8 mouse cellular contexts compared by ENCODE assay signal in genomic region chr17:8367514-8368480, GRCm38 (mm10). TPM values are rescaled to one million over a fixed set of nuclear protein-coding genes. Genes with fewer than 3 reads are reported as not detected.
DNase-seq lines count a peak whose midpoint lies in the region; ATAC-seq and TF ChIP-seq lines count a peak whose summit lies in the region.

No protein-coding gene starts in this region.

- no peak for TF ChIP-seq CTCF in lung, embryonic 14.5 days (IDR thresholded peaks at IDR 0.05; ENCODE audit: low read depth)
- no peak for TF ChIP-seq CTCF in liver, postnatal 0 days (IDR thresholded peaks at IDR 0.05; ENCODE audit: low read depth)

- no peaks in the 10 kb centered on the region for H3K9me3 ChIP-seq in lung, embryonic 14.5 days (ENCODE audit: low read depth, low read length)
- H3K9me3 ChIP-seq in limb, embryonic 15.5 days, result no peaks in the 10 kb centered on the region
- H3K9me3 ChIP-seq in liver, postnatal 0 days (ENCODE audit: low read length), result no peaks in the 10 kb centered on the region

- H3K27me3 ChIP-seq in lung, embryonic 14.5 days (ENCODE audit: insufficient read depth, low read length), result no peaks in the 10 kb centered on the region
- H3K27me3 ChIP-seq in limb, embryonic 15.5 days, result no peaks in the 10 kb centered on the region
- H3K27me3 ChIP-seq in liver, postnatal 0 days (ENCODE audit: insufficient read depth, low read length), result peaks cover 2% of the 10 kb centered on the region; the same call in 1 of the 2 replicates

- intact Hi-C loops in gastrocnemius, postnatal 36 days (cut with DNase I), result no loop called here

- no peaks in the 10 kb centered on the region for H3K36me3 ChIP-seq in lung, embryonic 14.5 days (ENCODE audit: insufficient read depth)
- H3K36me3 ChIP-seq in limb, embryonic 15.5 days, result no peaks in the 10 kb centered on the region
- H3K36me3 ChIP-seq in liver, postnatal 0 days (replicated peaks; ENCODE audit: insufficient read depth, low read length), result no peaks in the 10 kb centered on the region

- no peak for TF ChIP-seq EP300 in liver, postnatal 0 days (IDR thresholded peaks at IDR 0.05; ENCODE audit: low read depth)

- ATAC-seq in lung, embryonic 14.5 days (ENCODE audit: insufficient read depth), result no peak
- ATAC-seq in limb, embryonic 15.5 days (ENCODE audit: insufficient number of reproducible peaks, low FRiP score, low TSS enrichment, low read depth), result peak; percentile 13; the same call in 1 of the 2 replicates
- no peak for ATAC-seq in liver, postnatal 0 days

- H3K4me3 ChIP-seq in lung, embryonic 14.5 days (ENCODE audit: low read depth, low read length), result no peak overlapping the region
- H3K4me3 ChIP-seq in limb, embryonic 15.5 days, result no peak overlapping the region
- no peak overlapping the region for H3K4me3 ChIP-seq in liver, postnatal 0 days (ENCODE audit: low read depth, low read length)

- H3K4me1 ChIP-seq in lung, embryonic 14.5 days (ENCODE audit: insufficient read depth), result peaks cover 10% of the 10 kb centered on the region
- H3K4me1 ChIP-seq in limb, embryonic 15.5 days, result peaks cover 28% of the 10 kb centered on the region
- H3K4me1 ChIP-seq in liver, postnatal 0 days (ENCODE audit: insufficient read depth), result peaks cover 6% of the 10 kb centered on the region

- DNase-seq in lung, embryonic 14.5 days, result peak; percentile 17
- DNase-seq in lung, postnatal 14 days, result no peak
- DNase-seq in frontal cortex, postnatal 25 days (ENCODE audit: low spot score in 2 of 2), result peak; percentile 29 to 31
- no peak for DNase-seq in testis, postnatal 10 days (ENCODE audit: low spot score)
- DNase-seq in gastrocnemius, postnatal 36 days, result no peak
- DNase-seq in liver, postnatal 0 days, result no peak
- no peak for DNase-seq in lung, adult 18-20 months

- H3K9ac ChIP-seq in lung, embryonic 14.5 days, result no peak overlapping the region
- H3K9ac ChIP-seq in limb, embryonic 15.5 days, result no peak overlapping the region
- H3K9ac ChIP-seq in liver, postnatal 0 days (replicated peaks), result no peak overlapping the region

- H3K4me2 ChIP-seq in lung, embryonic 14.5 days, result no peak overlapping the region
- peak overlapping the region; percentile 31 for H3K4me2 ChIP-seq in limb, embryonic 15.5 days
- H3K4me2 ChIP-seq in liver, postnatal 0 days (ENCODE audit: low read depth, low read length), result no peak overlapping the region

- H3K27ac ChIP-seq in lung, embryonic 14.5 days (ENCODE audit: low read depth), result no peak overlapping the region
- 0 out of 2 replicates have a peak overlapping the region, but pooled peaks have one; percentile 22 for H3K27ac ChIP-seq in limb, embryonic 15.5 days
- H3K27ac ChIP-seq in liver, postnatal 0 days (ENCODE audit: low read depth), result no peak overlapping the region

- 33% methylated on average over 20 of the region's 20 CpGs for WGBS in lung, embryonic 14.5 days
- WGBS in limb, embryonic 15.5 days, result 15% methylated on average over 20 of the region's 20 CpGs
- WGBS in liver, postnatal 0 days (ENCODE audit: insufficient replicate concordance), result 57% methylated on average over 20 of the region's 20 CpGs

RNA-seq across cellular contexts. Expression of gene T2, which starts 12.0 kb away (rescaled TPM):
- 0.20 and 0.35 TPM in 2 replicates for polyA plus RNA-seq in lung, embryonic 14.5 days (2014; fragmentation: Nextera tagmentation; extraction: Ambion mirVana)
- 0.58 and 0.72 TPM in 2 replicates for polyA plus RNA-seq in limb, embryonic 15.5 days (2015; fragmentation: Nextera tagmentation; extraction: Ambion mirVana)
- not detected for total RNA-seq in gastrocnemius, postnatal 36 days (2021)
- not detected in 2 replicates for polyA plus RNA-seq in liver, postnatal 0 days (2015; fragmentation: Nextera tagmentation; extraction: Ambion mirVana)

RNA-seq across cellular contexts. Expression of gene Prr18, which starts 30.5 kb away (rescaled TPM):
- 2.1 and 2.3 TPM in 2 replicates for polyA plus RNA-seq in lung, embryonic 14.5 days (2014; fragmentation: Nextera tagmentation; extraction: Ambion mirVana)
- polyA plus RNA-seq in limb, embryonic 15.5 days (2015; fragmentation: Nextera tagmentation; extraction: Ambion mirVana), result 0.09 and 0.24 TPM in 2 replicates
- total RNA-seq in gastrocnemius, postnatal 36 days (2021), result under 1 TPM in 1 of 2 experiments, not detected in 1; 0.07 TPM
- 0.05 TPM in 1 of 2 replicates, not detected in the other for polyA plus RNA-seq in liver, postnatal 0 days (2015; fragmentation: Nextera tagmentation; extraction: Ambion mirVana)

RNA-seq across cellular contexts. Expression of gene Sft2d1, which starts 56.9 kb away (rescaled TPM):
- polyA plus RNA-seq in lung, embryonic 14.5 days (2014; fragmentation: Nextera tagmentation; extraction: Ambion mirVana), result 61.0 and 67.4 TPM in 2 replicates
- polyA plus RNA-seq in limb, embryonic 15.5 days (2015; fragmentation: Nextera tagmentation; extraction: Ambion mirVana), result 69.3 and 71.1 TPM in 2 replicates
- total RNA-seq in gastrocnemius, postnatal 36 days (2021), result 1 to 10 TPM; 5.0 to 5.7 TPM
- polyA plus RNA-seq in liver, postnatal 0 days (2015; fragmentation: Nextera tagmentation; extraction: Ambion mirVana), result 67.6 and 67.7 TPM in 2 replicates

Comparison
In these comparisons a context has a peak if more than half of its experiments do, and no peak if none do; other contexts are left out.
1. DNase-seq: peak in lung, embryonic 14.5 days (single experiment) and frontal cortex, postnatal 25 days (2 of 2); none in lung, postnatal 14 days (single experiment), testis, postnatal 10 days (single experiment), gastrocnemius, postnatal 36 days (0 of 2), liver, postnatal 0 days (single experiment) and lung, adult 18-20 months (0 of 2).